Comparison of ENCODE assay signal across 8 mouse cellular contexts in the genomic region with DNA sequence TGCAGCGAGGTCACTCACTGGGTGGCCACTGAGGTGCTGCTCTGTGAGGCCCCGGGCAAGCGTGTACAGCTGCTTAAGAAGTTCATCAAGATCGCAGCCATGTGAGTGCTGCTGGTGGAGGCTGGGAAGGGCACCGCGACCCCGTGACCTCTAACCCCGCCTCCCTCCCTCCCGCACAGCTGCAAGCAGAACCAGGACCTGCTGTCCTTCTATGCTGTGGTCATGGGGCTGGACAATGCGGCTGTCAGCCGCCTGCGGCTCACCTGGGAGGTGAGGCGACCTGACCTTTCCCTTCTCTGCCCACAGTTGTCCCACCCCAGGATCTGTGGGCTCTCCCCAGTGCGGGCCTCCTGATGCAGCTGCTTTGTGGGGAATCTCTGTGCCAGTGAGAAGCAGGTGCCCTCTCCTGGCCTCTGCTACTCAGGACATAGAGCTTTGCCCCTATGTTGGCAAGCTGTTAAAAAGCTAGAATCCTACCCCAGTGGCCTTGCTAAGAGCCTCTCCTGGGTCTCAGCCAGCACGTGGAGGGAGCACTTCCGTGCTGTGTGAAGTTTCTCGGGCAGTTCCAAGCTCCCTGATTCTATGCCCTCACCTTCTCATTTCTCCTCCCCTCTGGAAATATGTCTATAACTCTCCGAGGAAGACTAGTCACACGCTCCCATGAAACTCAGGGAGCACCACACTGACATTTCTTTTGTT. TPM values are rescaled to one million over a fixed set of nuclear protein-coding genes. Genes with fewer than 3 reads are reported as not detected.
A peak's percentile ranks its signal among the peaks of the same experiment; 100 is the strongest.
DNase-seq lines count a peak whose midpoint lies in the region; ATAC-seq and TF ChIP-seq lines count a peak whose summit lies in the region.

No protein-coding gene starts in this region.

- TF ChIP-seq EP300 in ES-Bruce4 (IDR thresholded peaks at IDR 0.05; ENCODE audit: insufficient read depth, low read depth, low read length), result peak; percentile 46; the same call in 1 of the 2 replicates

- no peak for ATAC-seq in heart, embryonic 14.5 days (ENCODE audit: insufficient number of reproducible peaks, insufficient read depth, low FRiP score, low read depth)
- ATAC-seq in embryonic facial prominence, embryonic 14.5 days (ENCODE audit: low read depth), result peak; percentile 9; the same call in 1 of the 2 replicates

- H3K9ac ChIP-seq in heart, embryonic 14.5 days (ENCODE audit: low read length), result peak overlapping the region; percentile 44; the same call in 1 of the 2 replicates
- H3K9ac ChIP-seq in ES-Bruce4 (ENCODE audit: low read depth, poor library complexity, severe bottlenecking), result no peak overlapping the region
- 0 out of 2 replicates have a peak overlapping the region, but pooled peaks have one; percentile 14 for H3K9ac ChIP-seq in embryonic facial prominence, embryonic 14.5 days (ENCODE audit: low read depth, low read length)

- H3K36me3 ChIP-seq in heart, embryonic 14.5 days (ENCODE audit: control insufficient read depth, insufficient read depth, low read length), result no peaks in the 10 kb centered on the region
- no peaks in the 10 kb centered on the region for H3K36me3 ChIP-seq in ES-Bruce4 (ENCODE audit: control insufficient read depth, insufficient read depth, low read length, poor library complexity, severe bottlenecking)
- H3K36me3 ChIP-seq in embryonic facial prominence, embryonic 14.5 days (ENCODE audit: control insufficient read depth, insufficient read depth, low read length), result no peaks in the 10 kb centered on the region

- peaks cover 4 to 15% of the 10 kb centered on the region in 2 experiments for H3K4me1 ChIP-seq in heart, embryonic 14.5 days (ENCODE audit: control insufficient read depth in 2 of 2, insufficient read depth in 2 of 2, low read length in 2 of 2)
- peaks cover 3% of the 10 kb centered on the region for H3K4me1 ChIP-seq in ES-Bruce4 (ENCODE audit: control insufficient read depth, insufficient read depth, low read length)
- H3K4me1 ChIP-seq in embryonic facial prominence, embryonic 14.5 days (ENCODE audit: control insufficient read depth, insufficient read depth, low read length), result peaks cover 7% of the 10 kb centered on the region

- TF ChIP-seq CTCF in ES-Bruce4 (IDR thresholded peaks at IDR 0.05; ENCODE audit: low read depth, low read length), result no peak
- no peak for TF ChIP-seq CTCF in left cerebral cortex, adult 2 months (IDR thresholded peaks at IDR 0.05)

- no peak for DNase-seq in heart, postnatal 25 days (ENCODE audit: low spot score)
- DNase-seq in embryonic facial prominence, embryonic 14.5 days (ENCODE audit: low spot score), result peak; percentile 57
- peak; percentile 53 for DNase-seq in mesoderm, embryonic 11.5 days (ENCODE audit: low read depth, low spot score)
- DNase-seq in left cerebral cortex, postnatal 25 days (ENCODE audit: low spot score in 2 of 2), result no peak
- no peak for DNase-seq in left cerebral cortex, adult 9 months (ENCODE audit: low spot score in 2 of 2)
- DNase-seq in left cerebral cortex, adult 2 months (ENCODE audit: extremely low spot score in 1 of 2, low spot score in 2 of 2), result no peak

- H3K27me3 ChIP-seq in heart, embryonic 14.5 days (ENCODE audit: control insufficient read depth, insufficient read depth, low read length), result no peaks in the 10 kb centered on the region
- H3K27me3 ChIP-seq in ES-Bruce4 (ENCODE audit: control insufficient read depth, insufficient read depth, low read length, poor library complexity, severe bottlenecking), result no peaks in the 10 kb centered on the region
- H3K27me3 ChIP-seq in embryonic facial prominence, embryonic 14.5 days (replicated peaks; ENCODE audit: control insufficient read depth, insufficient read depth, low read length), result no peaks in the 10 kb centered on the region

- 18% methylated on average over 19 of the region's 19 CpGs for WGBS in heart, embryonic 14.5 days
- WGBS in embryonic facial prominence, embryonic 14.5 days, result 20% methylated on average over 13 of the region's 19 CpGs

- intact Hi-C loops in heart, postnatal 25 days (cut with DNase I), result no loop called here
- intact Hi-C loops in left cerebral cortex, postnatal 25 days (cut with DNase I), result no loop called here
- intact Hi-C loops in left cerebral cortex, adult 2 months (cut with DNase I), result no loop called here

- H3K9me3 ChIP-seq in heart, embryonic 14.5 days (ENCODE audit: control insufficient read depth, low read length), result no peaks in the 10 kb centered on the region
- no peaks in the 10 kb centered on the region for H3K9me3 ChIP-seq in ES-Bruce4 (replicated peaks; ENCODE audit: control insufficient read depth, insufficient read depth, low read length, poor library complexity, severe bottlenecking)
- no peaks in the 10 kb centered on the region for H3K9me3 ChIP-seq in embryonic facial prominence, embryonic 14.5 days (ENCODE audit: control insufficient read depth, low read length)

- H3K4me3 ChIP-seq in heart, embryonic 14.5 days (ENCODE audit: control insufficient read depth in 1 of 2, insufficient read depth in 1 of 2, low read depth in 1 of 2, low read length in 2 of 2), result no peak overlapping the region
- H3K4me3 ChIP-seq in ES-Bruce4 (ENCODE audit: low read depth, low read length), result peak overlapping the region; percentile 20; the same call in 1 of the 2 replicates
- no peak overlapping the region for H3K4me3 ChIP-seq in embryonic facial prominence, embryonic 14.5 days (ENCODE audit: low read depth, low read length)
- H3K4me3 ChIP-seq in left cerebral cortex, adult 2 months, result no peak overlapping the region

- TF ChIP-seq POLR2A in ES-Bruce4 (IDR thresholded peaks at IDR 0.05; ENCODE audit: insufficient read depth, low read length), result no peak

- H3K4me2 ChIP-seq in heart, embryonic 14.5 days (ENCODE audit: low read length), result peak overlapping the region; percentile 39
- peak overlapping the region; percentile 12; the same call in 1 of the 2 replicates for H3K4me2 ChIP-seq in embryonic facial prominence, embryonic 14.5 days (ENCODE audit: low read depth, low read length)

- no peak overlapping the region for H3K27ac ChIP-seq in heart, embryonic 14.5 days (replicated peaks in 1 of 2; ENCODE audit: control insufficient read depth in 1 of 2, insufficient read depth in 1 of 2, low read depth in 2 of 2, low read length in 2 of 2)
- no peak overlapping the region for H3K27ac ChIP-seq in ES-Bruce4 (ENCODE audit: insufficient read depth, low read length)
- no peak overlapping the region for H3K27ac ChIP-seq in embryonic facial prominence, embryonic 14.5 days (replicated peaks; ENCODE audit: low read depth, low read length)
- no peak overlapping the region for H3K27ac ChIP-seq in left cerebral cortex, adult 2 months

RNA-seq across cellular contexts. Expression of gene Rapgefl1, which starts 12.8 kb away (rescaled TPM):
- 0.82 and 0.95 TPM in 2 replicates for polyA plus RNA-seq in heart, embryonic 14.5 days (2014; fragmentation: Nextera tagmentation; extraction: Ambion mirVana)
- total RNA-seq in heart, postnatal 25 days (2021), result under 1 TPM; 0.60 to 0.78 TPM
- polyA plus RNA-seq in ES-Bruce4 (2011; ENCODE audit: insufficient read depth, insufficient read length, low read depth, missing spikeins), result 3.5 and 4.0 TPM in 2 replicates
- 5.7 and 6.3 TPM in 2 replicates for polyA plus RNA-seq in embryonic facial prominence, embryonic 14.5 days (2014; fragmentation: Nextera tagmentation; extraction: Ambion mirVana)
- 100 to 1,000 TPM; 138 to 148 TPM for total RNA-seq in left cerebral cortex, postnatal 25 days (2021)
- total RNA-seq in left cerebral cortex, adult 2 months (2021), result 100 to 1,000 TPM; 144 to 153 TPM

RNA-seq across cellular contexts. Expression of gene Wipf2, which starts 14.1 kb away (rescaled TPM):
- 3.1 and 3.2 TPM in 2 replicates for polyA plus RNA-seq in heart, embryonic 14.5 days (2014; fragmentation: Nextera tagmentation; extraction: Ambion mirVana)
- total RNA-seq in heart, postnatal 25 days (2021), result 10 to 100 TPM in 1 of 2 experiments, 1 to 10 TPM in 1; 7.8 to 11.2 TPM
- polyA plus RNA-seq in ES-Bruce4 (2011; ENCODE audit: insufficient read depth, insufficient read length, low read depth, missing spikeins), result 36.5 and 40.3 TPM in 2 replicates
- polyA plus RNA-seq in embryonic facial prominence, embryonic 14.5 days (2014; fragmentation: Nextera tagmentation; extraction: Ambion mirVana), result 3.9 and 4.3 TPM in 2 replicates
- 10 to 100 TPM; 61.3 to 63.3 TPM for total RNA-seq in left cerebral cortex, postnatal 25 days (2021)
- 10 to 100 TPM; 72.7 to 73.9 TPM for total RNA-seq in left cerebral cortex, adult 2 months (2021)

RNA-seq across cellular contexts. Expression of gene Casc3, which starts 44.6 kb away (rescaled TPM):
- 22.6 and 22.9 TPM in 2 replicates for polyA plus RNA-seq in heart, embryonic 14.5 days (2014; fragmentation: Nextera tagmentation; extraction: Ambion mirVana)
- 10 to 100 TPM; 22.4 to 25.5 TPM for total RNA-seq in heart, postnatal 25 days (2021)
- 55.0 and 57.7 TPM in 2 replicates for polyA plus RNA-seq in ES-Bruce4 (2011; ENCODE audit: insufficient read depth, insufficient read length, low read depth, missing spikeins)
- 32.2 and 34.0 TPM in 2 replicates for polyA plus RNA-seq in embryonic facial prominence, embryonic 14.5 days (2014; fragmentation: Nextera tagmentation; extraction: Ambion mirVana)
- 10 to 100 TPM; 53.9 to 54.7 TPM for total RNA-seq in left cerebral cortex, postnatal 25 days (2021)
- 10 to 100 TPM; 53.0 to 57.6 TPM for total RNA-seq in left cerebral cortex, adult 2 months (2021)

RNA-seq across cellular contexts. Expression of gene Msl1, which starts 54.0 kb away (rescaled TPM):
- 13.3 and 15.3 TPM in 2 replicates for polyA plus RNA-seq in heart, embryonic 14.5 days (2014; fragmentation: Nextera tagmentation; extraction: Ambion mirVana)
- total RNA-seq in heart, postnatal 25 days (2021), result 10 to 100 TPM; 73.0 to 78.1 TPM
- polyA plus RNA-seq in ES-Bruce4 (2011; ENCODE audit: insufficient read depth, insufficient read length, low read depth, missing spikeins), result 68.7 and 69.1 TPM in 2 replicates
- polyA plus RNA-seq in embryonic facial prominence, embryonic 14.5 days (2014; fragmentation: Nextera tagmentation; extraction: Ambion mirVana), result 18.1 and 18.5 TPM in 2 replicates
- 100 to 1,000 TPM; 190 to 193 TPM for total RNA-seq in left cerebral cortex, postnatal 25 days (2021)
- 100 to 1,000 TPM; 178 to 192 TPM for total RNA-seq in left cerebral cortex, adult 2 months (2021)

RNA-seq across cellular contexts. Expression of gene Cdc6, which starts 58.3 kb away (rescaled TPM):
- polyA plus RNA-seq in heart, embryonic 14.5 days (2014; fragmentation: Nextera tagmentation; extraction: Ambion mirVana), result 15.6 and 17.5 TPM in 2 replicates
- total RNA-seq in heart, postnatal 25 days (2021), result under 1 TPM; 0.28 to 0.52 TPM
- polyA plus RNA-seq in ES-Bruce4 (2011; ENCODE audit: insufficient read depth, insufficient read length, low read depth, missing spikeins), result 54.3 and 55.8 TPM in 2 replicates
- 22.7 and 23.0 TPM in 2 replicates for polyA plus RNA-seq in embryonic facial prominence, embryonic 14.5 days (2014; fragmentation: Nextera tagmentation; extraction: Ambion mirVana)
- under 1 TPM; 0.21 to 0.60 TPM for total RNA-seq in left cerebral cortex, postnatal 25 days (2021)
- total RNA-seq in left cerebral cortex, adult 2 months (2021), result under 1 TPM; 0.35 to 0.36 TPM

Comparison
In these comparisons a context has a peak if more than half of its experiments do, and no peak if none do; other contexts are left out.
1. DNase-seq: peak in embryonic facial prominence, embryonic 14.5 days (single experiment) and mesoderm, embryonic 11.5 days (single experiment); none in heart, postnatal 25 days (single experiment), left cerebral cortex, postnatal 25 days (0 of 2), left cerebral cortex, adult 9 months (0 of 2) and left cerebral cortex, adult 2 months (0 of 2).
2. RNA of gene Rapgefl1, which starts 12.8 kb away (total RNA-seq): 144 to 153 TPM in left cerebral cortex, adult 2 months and 138 to 148 TPM in left cerebral cortex, postnatal 25 days; 0.60 to 0.78 TPM in heart, postnatal 25 days; every median in the first group is over 10 times any median in the second.
3. RNA of gene Wipf2, which starts 14.1 kb away (total RNA-seq): 72.7 to 73.9 TPM in left cerebral cortex, adult 2 months and 61.3 to 63.3 TPM in left cerebral cortex, postnatal 25 days; 7.8 to 11.2 TPM in heart, postnatal 25 days; every median in the first group is over 4 times any median in the second.